ENCODE assay signal across 25 mouse cellular contexts in the genomic region with DNA sequence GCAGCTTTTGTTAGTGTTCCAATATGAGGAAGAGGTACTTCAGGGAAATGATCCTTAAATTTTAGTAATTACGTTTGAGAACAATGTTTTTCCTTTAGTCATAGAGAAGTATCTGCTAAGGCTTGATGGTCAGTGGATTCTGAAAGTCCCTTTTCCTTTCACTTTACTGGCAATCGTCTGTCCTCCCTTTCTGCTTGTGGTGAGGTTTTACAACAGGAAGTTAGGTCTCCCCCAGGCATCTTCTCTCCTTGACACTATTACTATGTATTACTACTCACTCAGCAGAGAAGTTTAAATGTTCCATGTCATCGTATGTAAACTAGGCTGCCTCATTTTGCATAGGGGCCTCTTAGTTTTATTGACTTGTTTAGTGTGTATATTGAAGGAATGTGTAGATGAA. TPM values are rescaled to one million over a fixed set of nuclear protein-coding genes. Genes with fewer than 3 reads are reported as not detected.
"Had no signal": no experiment of that assay in that cellular context is flagged by ENCODE, and none has a peak within 500 bp of the region (broad histone marks: within the 10 kb centered on the region; RNA-seq: fewer than 3 reads in every experiment).

No protein-coding gene starts in this region.

- ATAC-seq: liver, embryonic 12.5 days; midbrain, embryonic 15.5 days had no signal

- DNase-seq: kidney, postnatal 25 days; liver; lung, adult 18-20 months; lung, postnatal 10 days; lung, postnatal 36 days; right cerebral cortex, postnatal 25 days; spleen, adult 18-20 months; thymus, postnatal 25 days had no signal

RNA-seq across cellular contexts. Expression of a gene that starts 45.4 kb away (rescaled TPM):
- total RNA-seq: layer of hippocampus, postnatal 14 days; left cerebral cortex, adult 8-10 months; left cerebral cortex, postnatal 14 days had no signal
- polyA plus RNA-seq: kidney, embryonic 14.5 days; kidney, postnatal 0 days; large intestine, adult 2 months; limb, embryonic 10.5 days; limb, embryonic 13.5 days; liver, embryonic 12.5 days; liver, embryonic 15.5 days; lung, embryonic 15.5 days; midbrain, embryonic 12.5 days; midbrain, embryonic 15.5 days; neural tube, embryonic 12.5 days; neural tube, embryonic 15.5 days; stomach, embryonic 15.5 days had no signal

RNA-seq across cellular contexts. Expression of a gene that starts 52.1 kb away (rescaled TPM):
- total RNA-seq: left cerebral cortex, postnatal 14 days had no signal
- polyA plus RNA-seq: kidney, embryonic 14.5 days; kidney, postnatal 0 days; large intestine, adult 2 months; limb, embryonic 10.5 days; limb, embryonic 13.5 days; liver, embryonic 12.5 days; liver, embryonic 15.5 days; lung, embryonic 15.5 days; midbrain, embryonic 12.5 days; midbrain, embryonic 15.5 days; neural tube, embryonic 12.5 days; stomach, embryonic 15.5 days; thymus, postnatal 0 days had no signal
